Mouse (Mus musculus) cerebellum, adult 2 months (tissue): Measurements from ENCODE around the gene Sarnp. TPM values are rescaled to one million over a fixed set of nuclear protein-coding genes. Genes with fewer than 3 reads are reported as not detected.

Experiments used
- DNase-seq, 2 experiments: peaks; one replicate each; pipeline ENCODE4 v3.0.0; 2021
- H3K27ac ChIP-seq: fragments of 200-500 bp; 2 replicates; pipeline ENCODE4 v1.5.1; 2012; ENCODE audit warnings: low read length, control low read depth, inconsistent platforms; ENCODE audit not compliant: insufficient read depth
- H3K27me3 ChIP-seq: fragments of 200-500 bp; 2 replicates; pipeline ENCODE4 v1.6.1; 2012; ENCODE audit warnings: inconsistent platforms, mild to moderate bottlenecking, low read length, moderate library complexity; ENCODE audit not compliant: control insufficient read depth, insufficient read depth
- H3K4me1 ChIP-seq: fragments of 200-500 bp; 2 replicates; pipeline ENCODE4 v1.6.1; 2011; ENCODE audit warnings: low read length; ENCODE audit not compliant: control insufficient read depth, insufficient read depth
- H3K4me3 ChIP-seq: fragments of 200-500 bp; replicated peaks from 2 replicates; pipeline ENCODE3; 2011; ENCODE audit warnings: mild to moderate bottlenecking, low read depth, low read length, control low read depth; ENCODE audit not compliant: insufficient read depth
- CTCF ChIP-seq: fragments of 200-500 bp; IDR thresholded peaks from 2 replicates; pipeline ENCODE4 v1.5.1; 2011; ENCODE audit warnings: low read depth, mild to moderate bottlenecking, control low read depth, low read length, moderate library complexity, borderline replicate concordance; ENCODE audit not compliant: insufficient read depth
- POLR2A ChIP-seq: fragments of 200-500 bp; IDR thresholded peaks from 2 replicates; pipeline ENCODE4 v1.6.1; 2011; ENCODE audit warnings: low read length, control low read depth, borderline replicate concordance; ENCODE audit not compliant: insufficient read depth
- WGBS: fragments of 180-500 bp; shearing (Covaris S2); methylation state at CpG from one replicate; pipeline ENCODE4 v1.1.7; 2018; 5-methylcytosine and 5-hydroxymethylcytosine counted together
- polyA plus RNA-seq: library from polyadenylated mRNA; depleted of rRNA; stranded (reverse); fragments of >200 nt; gene quantifications from 2 replicates; pipeline ENCODE4 v1.2.3, GENCODE M21; 2012

The Sarnp gene
- polyA plus RNA-seq, 1 experiment, result 60.2 TPM

DNA sequence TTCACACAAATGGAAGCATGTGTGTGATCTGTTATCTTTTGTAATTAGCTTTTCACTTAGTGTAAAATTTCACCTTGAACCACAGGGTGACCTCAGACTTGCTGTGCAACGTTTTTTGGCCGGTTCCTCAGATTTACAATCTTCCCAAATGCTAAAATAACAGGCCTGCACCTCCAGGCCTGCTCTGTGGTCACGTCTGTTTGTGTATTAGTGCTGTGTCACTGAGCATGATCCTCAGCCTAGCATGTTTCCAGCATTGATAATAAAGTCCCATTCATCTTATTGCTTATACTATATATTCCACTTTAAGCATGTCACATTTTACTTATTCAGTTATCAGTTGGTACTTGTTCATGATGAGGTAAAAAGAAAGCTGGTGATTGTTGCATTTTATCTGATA, 33.2 kb downstream of the Sarnp start:
- no peak for DNase-seq
- WGBS, result 50% methylated on average over 3 of the region's 3 CpGs
- no peaks in the 10 kb centered on the region for H3K27me3 ChIP-seq
- H3K4me3 ChIP-seq, result no peak overlapping the region
- TF ChIP-seq POLR2A (no peak), CTCF (no peak)
- H3K27ac ChIP-seq, result no peak overlapping the region
- no peaks in the 10 kb centered on the region for H3K4me1 ChIP-seq

DNA sequence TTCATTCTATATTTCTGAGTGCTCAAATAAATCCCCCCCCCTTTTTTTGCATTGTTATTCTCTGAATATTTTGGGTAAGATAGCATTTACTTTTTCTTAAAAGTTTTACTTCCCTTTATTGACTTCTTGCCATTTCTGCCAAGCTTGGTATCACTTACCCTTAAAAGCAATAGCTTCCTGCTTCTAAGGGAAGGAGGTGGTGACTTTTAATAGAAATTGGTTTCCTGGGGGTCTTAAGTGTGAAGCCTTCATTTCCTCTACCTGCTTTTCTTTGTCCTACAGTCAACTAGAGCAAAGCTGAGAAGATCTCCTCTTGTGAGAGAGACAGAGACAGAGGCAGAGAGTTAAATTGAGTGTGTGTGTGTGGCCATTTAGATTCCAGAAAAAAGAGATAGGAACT, 44.0 kb downstream of the Sarnp start:
- DNase-seq, result no peak
- TF ChIP-seq POLR2A (no peak), CTCF (no peak)
- Histone ChIP-seq H3K4me1 (no peaks in the 10 kb centered on the region), H3K4me3 (no peak overlapping the region), H3K27me3 (no peaks in the 10 kb centered on the region), H3K27ac (no peak overlapping the region)

DNA sequence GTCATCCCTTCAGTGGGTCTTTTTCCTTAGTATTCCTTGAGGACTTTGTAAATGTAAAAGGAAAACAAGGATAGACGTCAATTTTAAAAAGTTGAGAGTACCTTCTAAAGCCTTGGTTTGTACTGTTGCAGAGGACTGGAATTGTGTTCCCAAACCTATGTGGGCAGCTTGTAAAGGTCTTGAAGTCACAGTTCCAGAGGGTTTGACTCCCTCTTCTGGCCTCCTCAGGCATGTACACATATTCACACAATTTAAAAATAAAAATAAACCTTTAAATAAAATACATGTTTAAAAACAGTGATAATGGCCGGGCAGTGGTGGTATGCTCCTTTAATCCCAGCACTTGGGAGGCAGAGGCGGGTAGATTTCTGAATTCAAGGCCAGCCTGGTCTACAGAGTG, 48.9 kb downstream of the Sarnp start:
- 89% methylated on average over 3 of the region's 3 CpGs for WGBS
- no peak for DNase-seq
- H3K4me1 ChIP-seq, result no peaks in the 10 kb centered on the region
- no peak overlapping the region for H3K27ac ChIP-seq
- H3K4me3 ChIP-seq, result no peak overlapping the region
- TF ChIP-seq POLR2A, result no peak
- TF ChIP-seq CTCF, result no peak
- no peaks in the 10 kb centered on the region for H3K27me3 ChIP-seq

DNA sequence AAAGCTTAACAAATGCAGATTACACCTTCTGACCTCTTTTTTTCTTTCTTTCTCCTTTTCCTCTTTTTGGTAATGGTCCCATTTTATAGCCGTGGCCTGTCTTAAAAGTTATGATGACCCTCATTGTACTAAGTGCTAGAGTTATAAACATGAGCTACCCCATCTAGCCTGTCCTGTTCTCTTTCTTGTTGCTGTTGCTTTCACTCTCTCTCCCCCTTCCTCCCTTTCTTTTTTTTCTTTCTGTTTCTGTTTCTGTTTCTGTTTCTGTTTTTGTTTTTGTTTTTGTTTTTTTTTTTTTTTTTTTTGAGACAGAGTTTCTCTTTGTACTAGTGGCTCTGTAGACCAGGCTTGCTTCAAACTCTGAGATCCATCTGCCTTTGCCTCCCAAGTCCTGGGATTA, 49.4 kb downstream of the Sarnp start:
- TF ChIP-seq POLR2A, result no peak
- H3K4me3 ChIP-seq, result no peak overlapping the region
- 94% methylated on average over 1 of the region's 1 CpGs for WGBS
- no peaks in the 10 kb centered on the region for H3K4me1 ChIP-seq
- H3K27me3 ChIP-seq, result no peaks in the 10 kb centered on the region
- H3K27ac ChIP-seq, result no peak overlapping the region
- no peak for DNase-seq

DNA sequence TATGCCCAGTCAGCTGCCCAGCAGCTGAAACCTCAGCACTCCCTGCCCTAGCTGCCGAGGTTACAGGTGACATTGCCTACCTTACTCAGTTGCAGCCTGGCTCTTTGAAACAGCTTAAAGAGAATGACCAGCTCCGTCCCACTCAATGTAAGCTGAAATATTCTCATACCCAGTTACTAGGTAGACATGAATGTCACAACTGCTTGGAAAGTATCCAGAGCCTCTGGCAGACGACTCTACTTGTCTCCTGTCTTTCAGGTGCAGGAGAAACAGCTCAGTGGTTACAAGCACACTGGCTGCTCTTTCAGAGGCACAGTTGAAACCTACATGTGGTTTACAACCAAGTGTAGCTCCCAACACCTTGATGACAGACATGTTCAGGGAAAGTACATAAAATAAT, 53.2 kb downstream of the Sarnp start:
- no peak for DNase-seq
- no peaks in the 10 kb centered on the region for H3K4me1 ChIP-seq
- TF ChIP-seq POLR2A, result no peak
- TF ChIP-seq CTCF, result no peak
- WGBS, result 78% methylated on average over 3 of the region's 3 CpGs
- H3K27me3 ChIP-seq, result no peaks in the 10 kb centered on the region
- H3K4me3 ChIP-seq, result no peak overlapping the region
- no peak overlapping the region for H3K27ac ChIP-seq

DNA sequence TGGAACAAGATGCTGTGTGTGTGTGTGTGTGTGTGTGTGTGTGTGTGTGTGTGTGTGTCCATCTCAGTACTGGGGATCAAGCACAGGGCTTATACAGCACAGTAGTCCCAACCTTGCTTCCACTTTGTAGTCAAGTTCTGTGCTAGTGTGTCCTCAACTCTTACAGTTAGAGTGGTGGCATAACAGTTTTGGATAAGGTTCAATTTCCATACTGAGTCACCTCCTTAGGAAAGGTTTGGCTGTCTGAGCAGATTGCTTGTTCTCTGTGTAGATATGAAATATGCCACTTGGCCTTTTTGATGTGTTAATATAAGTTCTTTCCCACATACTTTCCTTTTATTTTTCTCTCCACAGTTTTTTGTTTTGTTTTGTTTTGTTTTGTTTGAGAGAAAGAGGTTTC, 61.2 kb downstream of the Sarnp start:
- TF ChIP-seq CTCF (no peak), POLR2A (no peak)
- Histone ChIP-seq H3K27me3 (no peaks in the 10 kb centered on the region), H3K27ac (no peak overlapping the region), H3K4me1 (no peaks in the 10 kb centered on the region), H3K4me3 (no peak overlapping the region)
- DNase-seq, result no peak

DNA sequence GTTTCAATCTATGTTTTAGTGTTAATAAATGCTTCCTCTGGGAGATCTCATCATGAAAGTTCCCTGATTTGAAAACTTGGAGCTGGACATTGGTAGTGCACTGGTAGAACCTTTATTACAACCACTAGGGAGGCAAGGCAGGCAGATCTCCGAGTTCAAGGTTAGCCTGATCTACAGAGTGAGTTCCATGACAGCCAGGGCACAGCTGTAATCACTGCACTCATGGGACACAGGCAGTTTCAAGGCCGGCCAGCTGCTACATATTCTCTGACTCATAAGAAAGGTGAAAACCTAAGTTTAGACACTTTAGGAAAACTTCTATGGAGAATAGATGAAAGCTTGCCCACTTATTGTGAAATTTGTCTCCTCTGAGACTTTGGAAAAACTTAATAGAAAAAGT, 61.7 kb downstream of the Sarnp start:
- no peak for DNase-seq
- Histone ChIP-seq H3K4me1 (no peaks in the 10 kb centered on the region), H3K4me3 (no peak overlapping the region), H3K27ac (no peak overlapping the region), H3K27me3 (no peaks in the 10 kb centered on the region)
- TF ChIP-seq CTCF (no peak), POLR2A (no peak)
- 74% methylated on average over 2 of the region's 2 CpGs for WGBS

DNA sequence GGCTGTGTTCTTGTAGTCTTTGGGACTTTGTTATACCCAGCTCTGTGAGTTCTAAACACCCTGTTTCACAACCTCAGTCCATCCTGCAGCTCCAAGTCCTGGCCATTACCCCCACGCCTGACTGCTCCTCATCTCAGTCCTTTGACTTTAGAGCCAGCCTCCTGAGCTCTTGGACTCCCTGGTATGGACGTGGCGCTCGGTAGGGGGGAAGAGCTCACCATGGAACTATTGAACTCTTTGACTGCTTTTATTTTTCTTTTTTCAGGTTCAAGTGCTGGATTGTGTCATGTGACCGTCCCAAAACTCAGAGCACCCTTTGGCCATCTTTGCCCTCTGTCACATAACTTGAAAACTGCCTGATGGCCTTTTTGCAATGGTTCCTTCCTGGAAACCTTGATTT, 64.9 kb downstream of the Sarnp start:
- no peak for TF ChIP-seq POLR2A
- TF ChIP-seq CTCF, result no peak
- DNase-seq, result no peak
- Histone ChIP-seq H3K4me3 (no peak overlapping the region), H3K27me3 (no peaks in the 10 kb centered on the region), H3K4me1 (no peaks in the 10 kb centered on the region), H3K27ac (no peak overlapping the region)
- WGBS, result 81% methylated on average over 5 of the region's 5 CpGs
